ENCODE assay signal across 19 mouse cellular contexts in genomic region chr17:57134693-57135092, GRCm38 (mm10). TPM values are rescaled to one million over a fixed set of nuclear protein-coding genes. Genes with fewer than 3 reads are reported as not detected.
"Had no signal": no experiment of that assay in that cellular context is flagged by ENCODE, and none has a peak within 500 bp of the region (broad histone marks: within the 10 kb centered on the region; RNA-seq: fewer than 3 reads in every experiment).

No protein-coding gene starts in this region.

- H3K36me3 ChIP-seq: midbrain, embryonic 13.5 days; midbrain, embryonic 15.5 days; neural tube, embryonic 12.5 days had no signal

- H3K4me1 ChIP-seq: midbrain, embryonic 13.5 days; midbrain, embryonic 15.5 days; neural tube, embryonic 12.5 days had no signal

- ATAC-seq: midbrain, embryonic 13.5 days; midbrain, embryonic 15.5 days had no signal

- H3K9me3 ChIP-seq: midbrain, embryonic 13.5 days; midbrain, embryonic 15.5 days; neural tube, embryonic 12.5 days had no signal

- H3K27ac ChIP-seq: midbrain, embryonic 13.5 days; midbrain, embryonic 15.5 days; neural tube, embryonic 12.5 days had no signal

- DNase-seq: lung, adult 18-20 months; lung, embryonic 14.5 days; lung, postnatal 10 days; lung, postnatal 4 days; right cerebral cortex, postnatal 14 days; thymus, adult 18-20 months; thymus, postnatal 14 days; thymus, postnatal 36 days had no signal

- H3K4me3 ChIP-seq: midbrain, embryonic 13.5 days; midbrain, embryonic 15.5 days; neural tube, embryonic 12.5 days had no signal

- H3K27me3 ChIP-seq: midbrain, embryonic 13.5 days; midbrain, embryonic 15.5 days had no signal

- H3K9ac ChIP-seq: lung, embryonic 14.5 days; midbrain, embryonic 13.5 days; midbrain, embryonic 15.5 days; neural tube, embryonic 12.5 days had no signal

- H3K4me2 ChIP-seq: lung, embryonic 14.5 days; midbrain, embryonic 11.5 days; midbrain, embryonic 13.5 days; midbrain, embryonic 15.5 days; neural tube, embryonic 12.5 days had no signal

RNA-seq across cellular contexts. Expression of gene Cd70, which starts 14.9 kb away (rescaled TPM):
- total RNA-seq: megakaryocyte, adult 5-6 weeks; monocyte, adult 5-6 weeks; neutrophil, adult 5-6 weeks had no signal
- polyA plus RNA-seq: lung, embryonic 14.5 days; lung, embryonic 16.5 days; neural tube, embryonic 12.5 days; stomach, embryonic 14.5 days had no signal

RNA-seq across cellular contexts. Expression of gene Tubb4a, which starts 47.1 kb away (rescaled TPM):
- total RNA-seq: monocyte, adult 5-6 weeks had no signal

RNA-seq across cellular contexts. Expression of gene Tnfsf14, which starts 59.3 kb away (rescaled TPM):
- total RNA-seq: midbrain, postnatal 0 days had no signal
- polyA plus RNA-seq: midbrain, embryonic 13.5 days; midbrain, embryonic 15.5 days; midbrain, postnatal 0 days; neural tube, embryonic 14.5 days; stomach, embryonic 14.5 days had no signal
